Mouse (Mus musculus): Measurements from ENCODE around the gene Sec24d.

DNA sequence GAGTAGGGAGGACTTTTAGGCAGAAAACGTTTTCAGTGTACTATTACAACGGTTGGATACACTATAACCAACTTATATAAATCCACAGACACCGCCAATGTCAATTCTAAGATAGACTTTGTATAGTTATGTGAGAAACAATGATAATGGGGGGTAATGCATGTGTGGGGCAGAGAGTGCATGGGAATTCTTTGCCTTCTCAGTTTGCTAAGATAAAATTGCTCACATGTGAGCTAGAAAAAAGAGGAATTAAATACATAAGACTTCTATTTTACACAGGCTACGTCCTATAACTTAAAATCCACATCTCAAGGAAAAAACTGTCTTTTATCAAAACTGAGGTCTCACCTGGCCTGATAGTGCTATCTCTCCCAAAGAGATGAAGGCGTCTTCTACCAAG, 103.7 kb downstream of the Sec24d start:
- TF ChIP-seq CTCF (IDR thresholded peaks at IDR 0.05; ENCODE audit: low read depth, low read length), result no peak
- TF ChIP-seq POLR2A (IDR thresholded peaks at IDR 0.05; ENCODE audit: borderline replicate concordance, low read depth, low read length), result no peak

Measured in bone marrow macrophage, adult 2 months (primary cell).